In genomic region chr1:180330145-180330706, GRCm38 (mm10) we compare ENCODE assay signal across 8 mouse cellular contexts. TPM values are rescaled to one million over a fixed set of nuclear protein-coding genes. Genes with fewer than 3 reads are reported as not detected.
DNase-seq lines count a peak whose midpoint lies in the region; ATAC-seq lines count a peak whose summit lies in the region.

Gene Itpkb, plus strand, starts transcription at chr1:180330485.

- H3K27me3 ChIP-seq in embryonic facial prominence, embryonic 13.5 days = peaks cover 12% of the 10 kb centered on the region
- peaks cover 30% of the 10 kb centered on the region for H3K27me3 ChIP-seq in heart, embryonic 13.5 days (replicated peaks)
- peaks cover 42% of the 10 kb centered on the region for H3K27me3 ChIP-seq in liver, embryonic 16.5 days (ENCODE audit: control insufficient read depth, insufficient read depth, low read depth, low read length)
- H3K27me3 ChIP-seq in neural tube, embryonic 13.5 days = peaks cover 59% of the 10 kb centered on the region

- DNase-seq in 3T3-L1 (ENCODE audit: low read depth, low spot score) (peak; percentile 87), NIH3T3 (ENCODE audit: low read depth) (peak; percentile 84)
- DNase-seq in kidney, postnatal 10 days = peak; percentile 85
- DNase-seq in thymus, postnatal 14 days = peak; percentile 90

- H3K4me3 ChIP-seq in embryonic facial prominence, embryonic 13.5 days = peak within 1 kb of the TSS; percentile 66
- H3K4me3 ChIP-seq in heart, embryonic 13.5 days = peak within 1 kb of the TSS; percentile 81
- H3K4me3 ChIP-seq in liver, embryonic 16.5 days (ENCODE audit: low read depth, low read length) = peak within 1 kb of the TSS; percentile 51
- H3K4me3 ChIP-seq in neural tube, embryonic 13.5 days = peak within 1 kb of the TSS; percentile 55

- H3K4me1 ChIP-seq in embryonic facial prominence, embryonic 13.5 days = peaks cover 51% of the 10 kb centered on the region
- peaks cover 54% of the 10 kb centered on the region for H3K4me1 ChIP-seq in heart, embryonic 13.5 days
- H3K4me1 ChIP-seq in liver, embryonic 16.5 days (ENCODE audit: control insufficient read depth, low read depth, low read length) = peaks cover 29% of the 10 kb centered on the region
- H3K4me1 ChIP-seq in neural tube, embryonic 13.5 days (replicated peaks) = peaks cover 57% of the 10 kb centered on the region

- H3K9me3 ChIP-seq in embryonic facial prominence, embryonic 13.5 days = no peaks in the 10 kb centered on the region
- no peaks in the 10 kb centered on the region for H3K9me3 ChIP-seq in heart, embryonic 13.5 days
- no peaks in the 10 kb centered on the region for H3K9me3 ChIP-seq in liver, embryonic 16.5 days (replicated peaks; ENCODE audit: control insufficient read depth, low read length)
- no peaks in the 10 kb centered on the region for H3K9me3 ChIP-seq in neural tube, embryonic 13.5 days

- peak within 1 kb of the TSS; percentile 88 for H3K9ac ChIP-seq in embryonic facial prominence, embryonic 13.5 days
- peak within 1 kb of the TSS; percentile 93 for H3K9ac ChIP-seq in heart, embryonic 13.5 days
- peak within 1 kb of the TSS; percentile 28 for H3K9ac ChIP-seq in liver, embryonic 16.5 days (ENCODE audit: low read depth, low read length)
- peak within 1 kb of the TSS; percentile 86 for H3K9ac ChIP-seq in neural tube, embryonic 13.5 days

- WGBS in embryonic facial prominence, embryonic 13.5 days = under 1% methylated on average over 19 of the region's 19 CpGs
- 3% methylated on average over 19 of the region's 19 CpGs for WGBS in heart, embryonic 13.5 days
- WGBS in liver, embryonic 16.5 days (ENCODE audit: insufficient replicate concordance) = under 1% methylated on average over 19 of the region's 19 CpGs
- WGBS in neural tube, embryonic 13.5 days = 2% methylated on average over 19 of the region's 19 CpGs

- peak within 1 kb of the TSS; percentile 99 for H3K4me2 ChIP-seq in embryonic facial prominence, embryonic 13.5 days
- H3K4me2 ChIP-seq in heart, embryonic 13.5 days = peak within 1 kb of the TSS; percentile 99
- peak within 1 kb of the TSS; percentile 78 for H3K4me2 ChIP-seq in liver, embryonic 16.5 days (ENCODE audit: low read depth, low read length)
- H3K4me2 ChIP-seq in neural tube, embryonic 13.5 days = peak within 1 kb of the TSS; percentile 93

- ATAC-seq in embryonic facial prominence, embryonic 13.5 days (ENCODE audit: insufficient number of reproducible peaks, insufficient read depth, low FRiP score, low TSS enrichment, low read depth) = 0 out of 2 replicates have a peak, but pooled peaks have one; percentile 38
- 0 out of 2 replicates have a peak, but pooled peaks have one; percentile 11 for ATAC-seq in heart, embryonic 13.5 days (ENCODE audit: extremely low read depth, insufficient number of reproducible peaks, low FRiP score, low TSS enrichment)
- no peak for ATAC-seq in liver, embryonic 16.5 days (ENCODE audit: low read depth)
- ATAC-seq in neural tube, embryonic 13.5 days (ENCODE audit: low read depth) = no peak

- peaks cover 22% of the 10 kb centered on the region for H3K36me3 ChIP-seq in embryonic facial prominence, embryonic 13.5 days
- H3K36me3 ChIP-seq in heart, embryonic 13.5 days = peaks cover 18% of the 10 kb centered on the region; the same call in 1 of the 2 replicates
- H3K36me3 ChIP-seq in liver, embryonic 16.5 days (ENCODE audit: control insufficient read depth, insufficient read depth) = no peaks in the 10 kb centered on the region
- no peaks in the 10 kb centered on the region for H3K36me3 ChIP-seq in neural tube, embryonic 13.5 days

- H3K27ac ChIP-seq in embryonic facial prominence, embryonic 13.5 days = peak within 1 kb of the TSS; percentile 97
- H3K27ac ChIP-seq in heart, embryonic 13.5 days (replicated peaks) = peak within 1 kb of the TSS; percentile 92
- peak within 1 kb of the TSS; percentile 73 for H3K27ac ChIP-seq in liver, embryonic 16.5 days (ENCODE audit: low read length)
- H3K27ac ChIP-seq in neural tube, embryonic 13.5 days (replicated peaks) = peak within 1 kb of the TSS; percentile 79

RNA-seq across cellular contexts. Expression of gene Itpkb, which starts in this region (rescaled TPM):
- polyA plus RNA-seq in embryonic facial prominence, embryonic 13.5 days (2015; fragmentation: Nextera tagmentation; extraction: Ambion mirVana) = 11.2 and 12.2 TPM in 2 replicates
- polyA plus RNA-seq in heart, embryonic 13.5 days (2015; fragmentation: Nextera tagmentation; extraction: Ambion mirVana) = 5.0 and 5.1 TPM in 2 replicates
- 1.2 and 1.4 TPM in 2 replicates for polyA plus RNA-seq in liver, embryonic 16.5 days (2015; fragmentation: Nextera tagmentation; extraction: Ambion mirVana)
- polyA plus RNA-seq in neural tube, embryonic 13.5 days (2015; fragmentation: Nextera tagmentation; extraction: Ambion mirVana) = 3.9 and 4.0 TPM in 2 replicates

Comparison
In these comparisons a context has a peak if more than half of its experiments do, and no peak if none do; other contexts are left out.
1. ATAC-seq: peak in embryonic facial prominence, embryonic 13.5 days (single experiment) and heart, embryonic 13.5 days (single experiment); none in liver, embryonic 16.5 days (single experiment) and neural tube, embryonic 13.5 days (single experiment).
2. H3K9ac ChIP-seq: peak in every context shown above with its lines; median percentile 93 in heart, embryonic 13.5 days; 88 in embryonic facial prominence, embryonic 13.5 days; 86 in neural tube, embryonic 13.5 days; 28 in liver, embryonic 16.5 days.
3. Peak in every context shown above with its lines, with median percentiles within 50 percentile points of each other: DNase-seq, H3K27ac ChIP-seq, H3K4me2 ChIP-seq and H3K4me3 ChIP-seq.